Mouse (Mus musculus): ENCODE data around the gene Cpe. TPM values are rescaled to one million over a fixed set of nuclear protein-coding genes. Genes with fewer than 3 reads are reported as not detected.

Cpe gene
- total RNA-seq, 2 experiments from 2014 or later: 1,948 to 2,026 TPM

DNA sequence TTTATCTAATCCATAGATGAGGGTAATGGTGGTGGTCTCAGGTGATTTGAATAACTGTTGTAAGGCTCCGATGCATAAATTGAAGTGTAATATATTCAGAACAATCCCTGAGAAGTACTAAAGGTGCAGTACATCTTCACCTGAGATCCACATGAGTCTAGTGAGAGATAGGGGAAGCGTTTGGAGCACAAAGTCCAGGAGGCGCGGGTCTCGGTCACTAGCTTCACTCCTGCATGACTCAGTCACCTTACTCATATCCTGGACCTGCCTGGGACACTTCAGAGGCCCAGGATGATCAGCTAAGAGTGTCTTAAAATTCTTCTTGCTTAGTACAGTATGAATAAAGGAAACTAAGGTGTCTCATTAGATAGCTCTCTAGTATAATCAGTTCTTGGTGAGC is 86.8 kb downstream of the Cpe start:
- TF ChIP-seq CTCF (IDR thresholded peaks at IDR 0.05): no peak
- intact Hi-C loops (cut with DNase I): no loop called here
- Histone ChIP-seq H3K4me3 (no peak overlapping the region), H3K27ac (no peak overlapping the region)
- no peak for DNase-seq (ENCODE audit: extremely low spot score in 1 of 2, low spot score in 2 of 2)

DNA sequence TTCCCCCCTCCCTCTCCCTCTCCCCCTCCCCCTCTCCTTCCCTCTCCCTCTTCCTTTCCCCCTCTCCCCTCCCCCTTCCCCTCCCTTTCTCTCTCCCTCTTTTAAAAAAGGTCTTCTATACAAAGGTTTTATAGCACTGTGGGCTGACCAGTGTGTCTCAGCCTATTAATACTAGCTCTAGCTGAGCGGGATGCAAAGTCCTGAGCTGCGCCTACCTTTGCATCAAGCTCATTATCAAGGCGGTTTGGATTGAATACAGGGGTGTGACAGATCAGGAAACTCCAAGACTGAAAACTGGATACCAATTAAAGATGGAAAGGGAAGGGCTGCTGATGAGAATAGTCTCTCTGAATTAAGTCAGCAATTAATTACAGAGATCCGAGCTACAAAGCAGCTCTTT is 94.6 kb downstream of the Cpe start:
- DNase-seq (ENCODE audit: extremely low spot score in 1 of 2, low spot score in 2 of 2): no peak
- intact Hi-C loops (cut with DNase I): no loop called here
- Histone ChIP-seq H3K27ac (no peak overlapping the region), H3K4me3 (no peak overlapping the region)
- TF ChIP-seq CTCF (IDR thresholded peaks at IDR 0.05): no peak

- Histone ChIP-seq H3K4me3 (no peak overlapping the region), H3K27ac (no peak overlapping the region)
- peak; percentile 88 for TF ChIP-seq CTCF (IDR thresholded peaks at IDR 0.05)
- peak; percentile 65 to 77 for DNase-seq (ENCODE audit: extremely low spot score in 1 of 2, low spot score in 2 of 2)
- intact Hi-C loops (cut with DNase I): no loop called here
These were observed 95.5 kb downstream of the Cpe start for GRCm38 (mm10) chr8:64597042-64597970.

DNA sequence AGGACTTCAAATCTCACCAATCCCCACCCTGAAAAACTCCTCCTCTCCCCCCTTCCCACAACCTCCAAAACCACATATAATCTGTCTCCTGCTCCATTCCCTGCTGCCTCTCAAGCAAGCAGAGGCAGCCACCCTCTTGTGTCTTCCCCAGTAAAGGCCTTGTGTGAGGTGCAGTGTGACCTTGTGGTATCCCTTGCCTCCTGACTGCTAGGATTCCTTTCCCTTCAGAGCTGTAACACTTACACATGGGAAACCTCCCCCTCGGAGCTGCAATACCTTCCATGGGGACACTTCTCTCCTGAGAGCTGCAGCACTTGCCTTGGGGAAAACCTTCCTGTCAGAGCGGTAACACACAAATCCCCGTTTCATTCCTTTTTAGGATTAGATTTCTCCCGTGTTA is 96.5 kb downstream of the Cpe start:
- no peak overlapping the region for H3K27ac ChIP-seq
- TF ChIP-seq CTCF (IDR thresholded peaks at IDR 0.05): no peak
- intact Hi-C loops (cut with DNase I): no loop called here
- no peak overlapping the region for H3K4me3 ChIP-seq
- DNase-seq (ENCODE audit: extremely low spot score in 1 of 2, low spot score in 2 of 2): no peak

- H3K27ac ChIP-seq: no peak overlapping the region
- intact Hi-C loops (cut with DNase I): no loop called here
- TF ChIP-seq CTCF (IDR thresholded peaks at IDR 0.05): no peak
- H3K4me3 ChIP-seq: no peak overlapping the region
- no peak for DNase-seq (ENCODE audit: extremely low spot score in 1 of 2, low spot score in 2 of 2)
These were observed 102.4 kb downstream of the Cpe start for GRCm38 (mm10) chr8:64590456-64590855.

DNA sequence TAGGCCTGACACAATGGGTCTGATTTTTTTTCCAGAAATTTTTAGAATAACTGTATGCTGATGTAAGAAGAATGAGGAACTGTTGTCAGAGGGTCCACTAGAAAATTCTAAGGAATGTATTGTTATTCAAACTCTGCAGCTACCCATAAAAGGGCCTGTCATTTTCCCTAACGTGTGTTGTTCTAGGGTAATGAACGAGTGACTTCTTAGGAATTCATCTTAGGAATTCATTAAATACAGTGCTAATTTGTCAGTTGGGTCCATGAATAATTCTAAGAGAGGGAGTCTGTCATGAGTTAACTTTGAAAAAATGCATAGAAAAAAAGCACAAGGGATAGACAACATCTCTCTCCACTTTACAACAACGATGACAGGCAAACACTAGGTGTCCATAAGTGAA is 110.0 kb downstream of the Cpe start:
- no peak overlapping the region for H3K27ac ChIP-seq
- TF ChIP-seq CTCF (IDR thresholded peaks at IDR 0.05): no peak
- no peak for DNase-seq (ENCODE audit: extremely low spot score in 1 of 2, low spot score in 2 of 2)
- intact Hi-C loops (cut with DNase I): no loop called here
- H3K4me3 ChIP-seq: no peak overlapping the region

- Histone ChIP-seq H3K27ac (no peak overlapping the region), H3K4me3 (no peak overlapping the region)
- DNase-seq (ENCODE audit: extremely low spot score in 1 of 2, low spot score in 2 of 2): no peak
- intact Hi-C loops (cut with DNase I): no loop called here
- TF ChIP-seq CTCF (IDR thresholded peaks at IDR 0.05): no peak
These were observed 114.6 kb downstream of the Cpe start for GRCm38 (mm10) chr8:64578221-64578620.

DNA sequence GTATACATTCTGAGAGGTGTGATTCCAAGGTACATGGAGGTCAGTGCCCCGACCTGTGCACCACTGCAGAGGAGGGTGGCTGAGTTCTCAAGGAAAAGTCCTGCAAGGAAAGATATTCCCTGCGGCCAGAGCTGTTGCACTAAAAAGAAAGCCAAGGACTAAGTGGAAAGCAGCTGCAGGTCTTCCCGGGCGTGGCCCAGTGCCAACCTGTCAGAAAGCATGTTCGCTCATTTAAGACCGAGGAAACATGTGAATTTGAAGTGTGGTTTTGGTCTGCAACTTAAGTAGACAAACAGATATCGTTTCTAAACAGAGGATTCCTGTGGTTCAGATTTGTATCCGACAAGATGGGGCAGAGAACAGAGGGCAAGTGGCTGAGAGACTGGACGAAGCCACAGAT is 117.9 kb downstream of the Cpe start:
- no peak for TF ChIP-seq CTCF (IDR thresholded peaks at IDR 0.05)
- no peak overlapping the region for H3K4me3 ChIP-seq
- H3K27ac ChIP-seq: no peak overlapping the region
- intact Hi-C loops (cut with DNase I): no loop called here
- no peak for DNase-seq (ENCODE audit: extremely low spot score in 1 of 2, low spot score in 2 of 2)

DNA sequence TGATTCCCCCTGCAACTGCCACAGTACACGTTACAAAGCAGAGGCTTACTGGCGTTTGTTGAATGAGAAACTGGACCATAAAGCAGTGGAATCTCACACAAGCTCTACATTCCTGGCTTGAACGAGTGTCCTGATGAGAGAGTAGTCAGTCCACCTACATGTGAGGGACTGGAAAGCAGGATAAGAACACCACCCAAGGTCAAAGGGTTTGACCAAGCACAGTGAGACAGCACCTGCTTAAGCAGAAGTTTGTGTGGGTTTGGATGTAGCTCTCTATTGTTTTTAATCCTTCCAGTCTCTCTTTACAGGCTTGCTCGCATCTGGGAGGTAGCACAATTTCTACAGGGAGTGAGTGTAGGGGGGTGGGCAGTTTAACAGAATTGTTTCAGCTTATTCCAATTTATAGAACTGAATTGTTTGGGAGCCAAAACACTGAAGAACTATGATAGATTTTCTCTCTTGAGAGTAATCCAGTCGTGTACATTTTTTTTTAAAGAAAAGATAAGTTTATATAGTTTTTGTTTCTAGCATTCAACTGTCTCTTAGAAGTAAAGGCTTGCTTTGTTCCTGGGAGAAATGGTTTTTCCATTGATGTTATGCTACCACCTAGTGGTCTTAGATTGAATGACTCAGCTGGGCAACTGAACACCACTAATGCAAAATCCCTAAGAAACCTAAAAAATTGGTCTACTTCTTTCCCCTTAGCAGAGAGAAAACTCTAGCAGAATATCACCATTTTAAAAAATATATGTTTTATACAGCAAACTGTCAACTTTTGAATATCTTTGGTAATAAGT is 144.6 kb downstream of the Cpe start:
- peak; percentile 84 for TF ChIP-seq CTCF (IDR thresholded peaks at IDR 0.05)
- DNase-seq (ENCODE audit: extremely low spot score in 1 of 2, low spot score in 2 of 2): peak; percentile 14 to 23
- Histone ChIP-seq H3K27ac (no peak overlapping the region), H3K4me3 (no peak overlapping the region)
- intact Hi-C loops (cut with DNase I): loop anchor here (1.0 to 5.0 kb wide), 2 partner anchors 341 to 525 kb away; partner anchors contain the start of gene Tll1

DNA sequence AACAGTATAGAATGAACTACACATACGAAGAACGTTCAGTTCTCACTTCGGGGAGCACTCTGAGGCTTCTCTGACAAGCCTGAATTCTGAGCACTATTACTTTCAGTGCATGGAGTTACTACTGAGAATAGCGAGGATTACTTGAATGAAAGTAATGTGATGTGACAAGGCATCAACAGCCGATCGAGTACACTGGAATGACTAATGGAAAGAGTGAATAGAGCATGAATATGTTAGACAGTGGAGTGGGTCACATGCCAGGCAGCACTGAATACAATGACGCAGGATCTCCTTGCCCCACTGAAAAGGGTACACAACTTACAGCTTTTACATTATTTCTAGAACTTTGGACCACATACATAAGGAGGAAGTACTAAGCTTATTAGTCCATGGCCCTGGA is 149.4 kb downstream of the Cpe start:
- TF ChIP-seq CTCF (IDR thresholded peaks at IDR 0.05): no peak
- Histone ChIP-seq H3K27ac (no peak overlapping the region), H3K4me3 (no peak overlapping the region)
- no peak for DNase-seq (ENCODE audit: extremely low spot score in 1 of 2, low spot score in 2 of 2)
- intact Hi-C loops (cut with DNase I): no loop called here

Other genes with a start within 250 kb of the Cpe start
- 10 to 100 TPM; 83.5 to 87.8 TPM for gene Msmo1, start 40.7 kb upstream of the Cpe start, total RNA-seq (2021)
- 100 to 1,000 TPM; 158 to 173 TPM for gene Klhl2, start 157.0 kb upstream of the Cpe start, total RNA-seq (2021)

Data from left cerebral cortex, adult 2 months (tissue).